Mouse (Mus musculus): ENCODE measurements around the gene Rbm5.

Gene Rbm5

GRCm38 (mm10) chr9:107770374-107771290 lies at the start of gene Rbm5:
Gene Rbm5, minus strand, starts transcription at chr9:107770996.
- peak; percentile 89 for DNase-seq (ENCODE audit: low read depth)

DNA sequence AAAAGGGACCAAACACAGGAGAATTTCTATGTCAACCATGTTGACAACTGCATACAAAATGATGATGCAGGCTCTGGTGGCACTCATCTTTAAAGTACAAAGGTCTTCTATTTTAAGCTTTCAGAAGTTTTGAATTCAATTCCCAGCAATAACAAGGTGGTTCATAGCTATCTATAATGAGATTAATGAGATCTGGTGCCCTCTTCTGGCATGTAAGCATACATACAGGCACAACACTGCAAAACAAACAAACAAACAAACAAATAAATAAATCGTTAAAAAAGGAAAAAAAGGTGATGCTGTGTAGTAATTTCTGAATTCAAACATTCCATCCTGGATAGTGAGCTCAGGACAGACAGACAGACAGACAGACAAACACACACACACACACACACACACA lies 41.3 kb upstream of the Rbm5 start:
- DNase-seq (ENCODE audit: low read depth): no peak

DNA sequence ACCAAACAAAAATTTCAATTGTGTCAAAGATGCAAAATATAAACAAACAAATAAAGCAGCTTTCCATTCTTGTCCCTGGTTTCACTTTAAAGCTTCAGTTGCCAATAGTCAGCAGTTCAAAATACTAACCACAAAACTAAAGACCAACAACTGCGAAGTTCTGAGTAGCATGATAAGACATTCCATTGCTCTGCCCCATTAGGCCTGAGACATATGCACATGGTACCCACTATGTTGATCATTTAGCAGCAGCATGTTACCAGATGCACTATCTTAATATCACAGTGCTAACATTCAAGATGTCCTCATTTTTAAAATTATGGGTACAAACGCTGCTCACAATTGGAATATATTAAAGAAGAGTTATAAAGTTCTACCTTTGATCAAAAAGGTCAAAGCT lies 40.2 kb upstream of the Rbm5 start:
- peak; percentile 9 for DNase-seq (ENCODE audit: low read depth)

DNA sequence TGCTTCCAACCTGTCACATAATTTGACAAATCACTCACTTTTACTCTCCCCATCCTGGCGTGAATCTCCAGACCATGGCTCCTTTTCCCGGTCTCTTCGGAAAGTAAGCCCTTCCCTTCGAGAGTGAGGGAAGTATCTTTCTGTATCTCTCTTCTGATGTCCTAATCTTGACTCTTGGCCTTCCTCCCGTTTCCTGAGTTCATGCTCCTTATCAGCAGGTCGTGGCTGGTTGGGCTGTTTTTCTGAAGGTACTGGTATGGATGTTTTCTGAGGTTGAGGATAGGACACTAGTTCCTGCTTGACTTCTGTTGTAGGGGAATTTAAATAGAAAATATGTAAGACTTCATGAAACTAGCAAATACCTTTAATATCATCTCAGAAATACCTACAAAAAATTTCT lies 20.9 kb upstream of the Rbm5 start:
- DNase-seq (ENCODE audit: low read depth): no peak

- DNase-seq (ENCODE audit: low read depth): no peak
These were observed 11.9 kb upstream of the Rbm5 start for GRCm38 (mm10) chr9:107782536-107783203.

- DNase-seq (ENCODE audit: low read depth): no peak
These were observed 6.0 kb upstream of the Rbm5 start for GRCm38 (mm10) chr9:107776809-107777208.

- DNase-seq (ENCODE audit: low read depth): no peak
These were observed 3.6 kb upstream of the Rbm5 start for GRCm38 (mm10) chr9:107774411-107774810.

DNA sequence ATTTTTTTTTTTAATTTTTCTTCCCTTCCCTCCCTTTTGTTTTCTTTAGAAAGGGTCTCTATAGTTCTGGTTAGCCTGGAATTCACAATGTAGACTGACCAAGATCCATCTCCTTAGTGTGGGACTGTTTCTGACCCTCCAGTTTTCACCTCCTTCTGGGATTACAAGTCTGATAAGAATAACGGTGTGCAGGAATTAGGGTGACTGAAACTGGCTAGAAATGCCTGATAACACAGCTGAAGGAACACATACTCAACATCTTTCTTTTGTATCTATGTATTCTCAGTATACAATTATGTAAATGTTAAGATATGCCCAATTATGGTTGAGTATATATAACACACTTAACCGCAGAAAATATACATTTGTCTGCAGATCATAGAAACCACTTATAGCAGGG lies 986 bp upstream of the Rbm5 start:
- DNase-seq (ENCODE audit: low read depth): peak; percentile 17

GRCm38 (mm10) chr9:107770037-107770373 lies 791 bp downstream of the Rbm5 start:
- DNase-seq (ENCODE audit: low read depth): no peak

GRCm38 (mm10) chr9:107769445-107770000 lies 1.3 kb downstream of the Rbm5 start:
- DNase-seq (ENCODE audit: low read depth): peak; percentile 10

GRCm38 (mm10) chr9:107768851-107769250 lies 1.9 kb downstream of the Rbm5 start:
- no peak for DNase-seq (ENCODE audit: low read depth)

DNA sequence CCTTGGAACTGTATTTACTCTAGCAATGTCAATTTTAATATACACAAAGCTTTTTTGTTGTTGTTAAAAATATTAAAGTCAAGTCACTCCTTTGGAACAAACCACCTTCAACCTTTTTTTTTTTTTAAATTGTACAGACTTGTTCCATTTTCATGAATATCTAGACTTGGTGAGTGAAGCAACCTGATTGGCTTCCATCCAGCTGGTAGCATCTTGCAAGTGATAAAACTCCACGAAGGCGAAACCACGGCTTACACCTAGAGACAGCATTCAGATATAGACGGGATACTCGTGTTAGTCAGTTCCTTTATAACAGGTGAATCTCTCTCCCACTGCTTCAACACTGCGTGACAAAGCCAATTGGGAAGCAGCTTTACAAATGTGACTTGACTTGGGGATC lies 11.2 kb downstream of the Rbm5 start:
- DNase-seq (ENCODE audit: low read depth): no peak

- no peak for DNase-seq (ENCODE audit: low read depth)
These were observed 20.4 kb downstream of the Rbm5 start for GRCm38 (mm10) chr9:107750378-107750777.

DNA sequence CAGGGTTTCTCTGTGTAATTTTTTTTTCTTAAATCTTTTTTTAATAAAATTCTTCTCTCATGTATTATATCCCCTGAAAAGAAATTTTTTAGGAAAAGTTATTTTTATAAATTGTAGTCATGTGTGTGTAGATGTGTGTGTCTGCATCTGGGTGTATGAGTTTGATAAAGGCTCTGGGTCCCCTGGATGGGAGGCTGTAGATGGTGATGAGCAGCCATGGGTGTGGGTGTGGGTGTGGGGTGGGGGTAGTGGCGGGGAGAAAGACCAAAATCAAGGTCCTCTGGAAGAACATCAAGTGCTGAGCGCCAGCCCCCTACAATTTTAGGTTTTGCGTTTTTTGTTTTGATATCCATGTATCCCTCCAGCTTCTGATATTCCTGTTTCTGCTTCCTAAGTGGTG lies 22.7 kb downstream of the Rbm5 start:
- no peak for DNase-seq (ENCODE audit: low read depth)

GRCm38 (mm10) chr9:107747310-107747709 lies 23.5 kb downstream of the Rbm5 start:
- DNase-seq (ENCODE audit: low read depth): no peak

GRCm38 (mm10) chr9:107746679-107747078 lies 24.1 kb downstream of the Rbm5 start:
- no peak for DNase-seq (ENCODE audit: low read depth)

- DNase-seq (ENCODE audit: low read depth): no peak
These were observed 26.7 kb downstream of the Rbm5 start for GRCm38 (mm10) chr9:107744061-107744460.

DNA sequence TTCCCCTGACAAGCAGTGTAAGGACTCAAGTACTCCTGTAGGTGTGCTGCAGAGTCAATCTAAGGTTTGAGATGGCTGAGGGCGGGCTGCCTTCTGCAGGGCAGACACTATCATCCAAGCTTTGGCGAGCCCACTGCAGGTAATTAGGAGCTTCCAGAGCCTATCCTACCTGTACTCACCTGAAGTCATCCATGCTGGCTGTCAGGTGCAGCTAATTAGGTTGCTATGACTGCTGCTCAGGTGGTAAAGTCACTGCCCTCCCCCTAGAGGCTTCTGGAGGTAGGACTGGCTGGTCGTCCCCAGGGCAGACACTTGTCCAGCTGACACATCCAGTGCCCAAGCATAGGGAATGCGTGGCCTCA lies 32.0 kb downstream of the Rbm5 start:
- DNase-seq (ENCODE audit: low read depth): peak; percentile 31

GRCm38 (mm10) chr9:107738020-107738840 lies 32.6 kb downstream of the Rbm5 start:
- peak; percentile 74 for DNase-seq (ENCODE audit: low read depth)

- DNase-seq (ENCODE audit: low read depth): no peak
These were observed 34.7 kb downstream of the Rbm5 start for GRCm38 (mm10) chr9:107736185-107736485.

- no peak for DNase-seq (ENCODE audit: low read depth)
These were observed 35.2 kb downstream of the Rbm5 start for GRCm38 (mm10) chr9:107735356-107736184.

DNA sequence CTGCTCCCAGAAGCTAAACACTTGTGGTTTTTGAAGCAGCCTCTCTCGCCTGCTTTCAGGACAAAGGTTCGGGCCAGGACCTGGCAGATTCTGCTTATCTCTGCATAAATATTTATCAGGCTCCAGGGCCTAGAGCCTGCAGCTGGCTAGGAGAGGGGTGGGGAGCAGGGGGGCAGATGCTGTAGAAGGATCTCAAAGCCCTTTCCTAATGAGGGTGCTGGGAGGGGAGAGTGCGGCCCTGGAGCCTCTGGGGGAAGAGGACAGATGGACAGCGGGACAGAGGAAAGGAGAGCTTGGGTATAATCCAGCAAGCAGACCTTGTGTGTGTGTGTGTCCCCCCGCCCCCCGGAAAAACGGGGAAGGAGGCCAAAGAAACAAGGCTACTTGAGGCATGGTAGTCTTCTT lies 36.2 kb downstream of the Rbm5 start:
- DNase-seq (ENCODE audit: low read depth): no peak

Data from c-Kit-positive CD71-positive TER-119-negative erythroid progenitor cells, embryonic 14.5 days (primary cell).